Mouse (Mus musculus) kidney, adult 8-10 months (tissue): Measurements from ENCODE around the gene Tmem145.
"Not testable (repeated sequence)": the region's sequence is repeated elsewhere in the genome, so short reads cannot be mapped to it uniquely, and the experiment has no call there.

Experiments used
- DNase-seq, 2 experiments: peaks; one replicate each; pipeline ENCODE4 v3.0.0; 2022

Tmem145 gene

GRCm38 (mm10) chr7:25305956-25306613 is at the start of gene Tmem145:
Gene Tmem145, plus strand, starts transcription at chr7:25306106.
- peak in 1 of 2 experiments; percentile 36 for DNase-seq

GRCm38 (mm10) chr7:25261896-25262295 is 44.0 kb upstream of the Tmem145 start:
- DNase-seq = no peak

- no peak for DNase-seq
Measured at GRCm38 (mm10) chr7:25263968-25264870, 41.7 kb upstream of the Tmem145 start.

GRCm38 (mm10) chr7:25265743-25266142 is 40.2 kb upstream of the Tmem145 start:
- DNase-seq = not testable (repeated sequence)

- DNase-seq = peak in 1 of 2 experiments; percentile 6
Measured at GRCm38 (mm10) chr7:25266180-25266962, 39.5 kb upstream of the Tmem145 start.

GRCm38 (mm10) chr7:25267301-25267750 is 38.6 kb upstream of the Tmem145 start, which contains the start of gene Cic:
Gene Cic, plus strand, starts transcription at chr7:25267704.
- peak; percentile 99 to 100 for DNase-seq

- peak; percentile 99 to 100 for DNase-seq
Measured at GRCm38 (mm10) chr7:25267751-25268463, 38.0 kb upstream of the Tmem145 start.

- DNase-seq = no peak
Measured at GRCm38 (mm10) chr7:25268588-25268987, 37.3 kb upstream of the Tmem145 start.

GRCm38 (mm10) chr7:25269029-25269428 is 36.9 kb upstream of the Tmem145 start:
- no peak for DNase-seq

GRCm38 (mm10) chr7:25269545-25270271 is 36.2 kb upstream of the Tmem145 start:
- DNase-seq = no peak

- DNase-seq = no peak
Measured at GRCm38 (mm10) chr7:25270652-25271633, 35.0 kb upstream of the Tmem145 start.

- no peak for DNase-seq
Measured at GRCm38 (mm10) chr7:25271651-25272444, 34.1 kb upstream of the Tmem145 start.

GRCm38 (mm10) chr7:25272445-25273258 is 33.3 kb upstream of the Tmem145 start:
- no peak for DNase-seq

GRCm38 (mm10) chr7:25273259-25274241 is 32.4 kb upstream of the Tmem145 start:
- no peak for DNase-seq

- DNase-seq = no peak
Measured at GRCm38 (mm10) chr7:25274571-25274970, 31.3 kb upstream of the Tmem145 start.

GRCm38 (mm10) chr7:25274996-25275395 is 30.9 kb upstream of the Tmem145 start:
- DNase-seq = no peak
